Mouse (Mus musculus): ENCODE results near the gene Clspn. TPM values are rescaled to one million over a fixed set of nuclear protein-coding genes. Genes with fewer than 3 reads are reported as not detected.

Clspn gene
- total and polyA plus RNA-seq, 2 experiments, result 0.15 to 0.28 TPM

DNA sequence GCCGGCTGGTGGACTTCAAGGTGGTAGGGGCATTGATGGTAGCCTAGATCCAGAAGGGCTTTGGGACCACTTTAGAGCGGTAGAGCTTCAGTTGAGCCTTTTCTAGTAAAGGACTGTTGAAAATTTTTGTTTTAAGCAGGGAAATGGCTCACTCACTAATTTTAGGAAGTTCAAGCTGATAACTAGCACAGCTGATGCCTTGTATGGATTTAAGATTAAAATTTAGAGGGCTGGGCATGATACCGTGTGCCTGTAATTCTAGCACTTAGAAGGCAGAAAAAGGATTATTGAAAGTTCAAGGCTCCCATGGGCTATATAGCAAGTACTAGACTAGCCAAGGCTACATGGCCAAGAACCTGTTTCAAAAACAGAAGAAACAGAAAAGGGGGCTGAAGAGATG lies 13.0 kb downstream of the Clspn start:
- no peaks in the 10 kb centered on the region for H3K36me3 ChIP-seq (ENCODE audit: control insufficient read depth, insufficient read depth, low read length)
- H3K27ac ChIP-seq (replicated peaks; ENCODE audit: insufficient read depth, low read depth, low read length), result no peak overlapping the region
- no peak overlapping the region for H3K9ac ChIP-seq (ENCODE audit: low read depth, low read length)
- H3K79me2 ChIP-seq (ENCODE audit: control insufficient read depth, insufficient read depth, low read length), result no peaks in the 10 kb centered on the region
- no peaks in the 10 kb centered on the region for H3K4me1 ChIP-seq (ENCODE audit: control insufficient read depth, insufficient read depth, low read length)
- DNase-seq (ENCODE audit: extremely low read depth, low read depth, low spot score), result no peak
- H3K4me3 ChIP-seq (ENCODE audit: insufficient read depth, low read depth, low read length), result no peak overlapping the region
- 92% methylated on average over 3 of the region's 3 CpGs for WGBS
- H3K27me3 ChIP-seq (ENCODE audit: control insufficient read depth, insufficient read depth, low read length), result no peaks in the 10 kb centered on the region
- TF ChIP-seq CTCF (IDR thresholded peaks at IDR 0.05; ENCODE audit: low read depth, low read length) (no peak), POLR2A (IDR thresholded peaks at IDR 0.05; ENCODE audit: extremely low read depth, insufficient read depth, low read length) (no peak)

DNA sequence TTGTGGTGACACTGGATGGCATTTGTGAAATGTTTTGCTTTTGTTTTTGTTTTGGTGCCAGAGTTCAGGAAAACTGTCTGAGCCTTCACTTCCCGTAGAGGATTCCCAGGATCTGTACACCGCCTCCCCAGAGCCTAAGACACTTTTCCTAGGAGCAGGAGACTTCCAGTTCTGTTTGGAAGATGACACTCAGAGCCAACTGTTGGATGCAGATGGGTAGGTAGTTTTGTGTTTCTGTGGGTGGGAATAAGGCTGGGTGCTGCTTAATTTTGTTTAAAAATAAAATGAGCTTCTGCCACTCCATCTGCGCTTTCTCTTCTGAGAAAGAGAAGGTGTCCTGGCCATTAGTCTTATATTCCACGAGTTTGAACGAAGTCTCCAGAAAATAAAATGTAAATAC lies 19.5 kb downstream of the Clspn start:
- Histone ChIP-seq H3K79me2 (ENCODE audit: control insufficient read depth, insufficient read depth, low read length) (no peaks in the 10 kb centered on the region), H3K27me3 (ENCODE audit: control insufficient read depth, insufficient read depth, low read length) (no peaks in the 10 kb centered on the region), H3K4me1 (ENCODE audit: control insufficient read depth, insufficient read depth, low read length) (no peaks in the 10 kb centered on the region), H3K4me3 (ENCODE audit: insufficient read depth, low read depth, low read length) (no peak overlapping the region), H3K36me3 (ENCODE audit: control insufficient read depth, insufficient read depth, low read length) (no peaks in the 10 kb centered on the region), H3K27ac (replicated peaks; ENCODE audit: insufficient read depth, low read depth, low read length) (no peak overlapping the region), H3K9ac (ENCODE audit: low read depth, low read length) (no peak overlapping the region)
- no peak for DNase-seq (ENCODE audit: extremely low read depth, low read depth, low spot score)
- WGBS, result 94% methylated on average over 5 of the region's 5 CpGs
- TF ChIP-seq POLR2A (IDR thresholded peaks at IDR 0.05; ENCODE audit: extremely low read depth, insufficient read depth, low read length) (no peak), CTCF (IDR thresholded peaks at IDR 0.05; ENCODE audit: low read depth, low read length) (no peak)

DNA sequence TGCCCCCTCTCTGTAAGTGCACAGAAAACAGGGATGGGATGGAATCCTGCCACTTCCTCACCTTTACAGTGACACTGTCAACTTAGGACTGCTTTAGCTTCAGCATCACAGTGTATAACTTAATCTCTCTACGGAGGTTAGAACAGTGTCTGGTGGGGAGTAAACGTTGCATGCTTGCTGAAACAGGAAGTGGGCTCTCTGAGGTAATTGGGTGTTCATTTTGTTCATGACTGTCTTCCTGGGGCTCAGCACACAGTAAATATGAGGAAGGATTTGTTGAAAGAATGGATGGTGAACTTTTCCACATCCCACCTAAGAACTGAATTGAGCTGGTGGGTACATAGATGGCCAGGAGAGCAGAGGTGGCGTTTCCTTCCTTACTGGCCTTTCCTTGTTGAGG lies 21.2 kb downstream of the Clspn start:
- no peak for DNase-seq (ENCODE audit: extremely low read depth, low read depth, low spot score)
- H3K36me3 ChIP-seq (ENCODE audit: control insufficient read depth, insufficient read depth, low read length), result no peaks in the 10 kb centered on the region
- H3K27ac ChIP-seq (replicated peaks; ENCODE audit: insufficient read depth, low read depth, low read length), result no peak overlapping the region
- TF ChIP-seq CTCF (IDR thresholded peaks at IDR 0.05; ENCODE audit: low read depth, low read length), result no peak
- TF ChIP-seq POLR2A (IDR thresholded peaks at IDR 0.05; ENCODE audit: extremely low read depth, insufficient read depth, low read length), result no peak
- H3K27me3 ChIP-seq (ENCODE audit: control insufficient read depth, insufficient read depth, low read length), result no peaks in the 10 kb centered on the region
- no peaks in the 10 kb centered on the region for H3K79me2 ChIP-seq (ENCODE audit: control insufficient read depth, insufficient read depth, low read length)
- H3K4me1 ChIP-seq (ENCODE audit: control insufficient read depth, insufficient read depth, low read length), result no peaks in the 10 kb centered on the region
- WGBS, result 82% methylated on average over 3 of the region's 3 CpGs
- H3K9ac ChIP-seq (ENCODE audit: low read depth, low read length), result no peak overlapping the region
- no peak overlapping the region for H3K4me3 ChIP-seq (ENCODE audit: insufficient read depth, low read depth, low read length)

- H3K79me2 ChIP-seq (ENCODE audit: control insufficient read depth, insufficient read depth, low read length), result no peaks in the 10 kb centered on the region
- TF ChIP-seq CTCF (IDR thresholded peaks at IDR 0.05; ENCODE audit: low read depth, low read length), result no peak
- no peak for TF ChIP-seq POLR2A (IDR thresholded peaks at IDR 0.05; ENCODE audit: extremely low read depth, insufficient read depth, low read length)
- WGBS, result 85% methylated on average over 2 of the region's 2 CpGs
- no peaks in the 10 kb centered on the region for H3K27me3 ChIP-seq (ENCODE audit: control insufficient read depth, insufficient read depth, low read length)
- H3K27ac ChIP-seq (replicated peaks; ENCODE audit: insufficient read depth, low read depth, low read length), result no peak overlapping the region
- no peak overlapping the region for H3K9ac ChIP-seq (ENCODE audit: low read depth, low read length)
- H3K36me3 ChIP-seq (ENCODE audit: control insufficient read depth, insufficient read depth, low read length), result no peaks in the 10 kb centered on the region
- no peak for DNase-seq (ENCODE audit: extremely low read depth, low read depth, low spot score)
- no peaks in the 10 kb centered on the region for H3K4me1 ChIP-seq (ENCODE audit: control insufficient read depth, insufficient read depth, low read length)
- no peak overlapping the region for H3K4me3 ChIP-seq (ENCODE audit: insufficient read depth, low read depth, low read length)
Observed at GRCm38 (mm10) chr4:126579077-126579476, 22.3 kb downstream of the Clspn start.

DNA sequence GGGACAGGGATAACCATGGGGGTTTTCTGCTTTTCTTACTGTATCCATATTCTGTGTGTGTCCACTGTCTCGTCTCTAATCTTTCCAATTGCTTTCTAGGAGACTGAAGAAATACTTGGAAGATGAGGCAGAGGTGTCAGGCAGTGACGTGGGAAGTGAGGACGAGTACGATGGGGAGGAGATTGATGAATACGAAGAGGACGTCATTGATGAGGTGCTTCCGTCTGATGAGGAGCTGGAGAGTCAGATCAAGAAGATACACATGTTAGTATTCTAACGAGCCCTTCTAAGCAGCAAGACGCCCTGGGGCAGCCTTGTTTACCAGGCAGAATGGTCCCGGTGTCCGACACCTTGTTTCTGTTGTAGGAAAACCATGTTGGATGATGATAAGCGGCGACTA lies 29.0 kb downstream of the Clspn start:
- no peak overlapping the region for H3K27ac ChIP-seq (replicated peaks; ENCODE audit: insufficient read depth, low read depth, low read length)
- H3K79me2 ChIP-seq (ENCODE audit: control insufficient read depth, insufficient read depth, low read length), result no peaks in the 10 kb centered on the region
- no peaks in the 10 kb centered on the region for H3K27me3 ChIP-seq (ENCODE audit: control insufficient read depth, insufficient read depth, low read length)
- TF ChIP-seq CTCF (IDR thresholded peaks at IDR 0.05; ENCODE audit: low read depth, low read length), result no peak
- no peak for TF ChIP-seq POLR2A (IDR thresholded peaks at IDR 0.05; ENCODE audit: extremely low read depth, insufficient read depth, low read length)
- no peaks in the 10 kb centered on the region for H3K4me1 ChIP-seq (ENCODE audit: control insufficient read depth, insufficient read depth, low read length)
- no peaks in the 10 kb centered on the region for H3K36me3 ChIP-seq (ENCODE audit: control insufficient read depth, insufficient read depth, low read length)
- H3K4me3 ChIP-seq (ENCODE audit: insufficient read depth, low read depth, low read length), result no peak overlapping the region
- WGBS, result 97% methylated on average over 13 of the region's 13 CpGs
- no peak for DNase-seq (ENCODE audit: extremely low read depth, low read depth, low spot score)
- no peak overlapping the region for H3K9ac ChIP-seq (ENCODE audit: low read depth, low read length)

- no peaks in the 10 kb centered on the region for H3K36me3 ChIP-seq (ENCODE audit: control insufficient read depth, insufficient read depth, low read length)
Observed at GRCm38 (mm10) chr4:126592039-126592438, 35.3 kb downstream of the Clspn start.

More at GRCm38 (mm10) chr4:126592039-126592438, 35.3 kb downstream of the Clspn start:
- WGBS, result 85% methylated on average over 6 of the region's 6 CpGs
- Histone ChIP-seq H3K4me1 (ENCODE audit: control insufficient read depth, insufficient read depth, low read length) (no peaks in the 10 kb centered on the region), H3K27ac (replicated peaks; ENCODE audit: insufficient read depth, low read depth, low read length) (no peak overlapping the region), H3K79me2 (ENCODE audit: control insufficient read depth, insufficient read depth, low read length) (no peaks in the 10 kb centered on the region), H3K27me3 (ENCODE audit: control insufficient read depth, insufficient read depth, low read length) (no peaks in the 10 kb centered on the region), H3K4me3 (ENCODE audit: insufficient read depth, low read depth, low read length) (no peak overlapping the region), H3K9ac (ENCODE audit: low read depth, low read length) (no peak overlapping the region)
- no peak for DNase-seq (ENCODE audit: extremely low read depth, low read depth, low spot score)
- TF ChIP-seq CTCF (IDR thresholded peaks at IDR 0.05; ENCODE audit: low read depth, low read length) (no peak), POLR2A (IDR thresholded peaks at IDR 0.05; ENCODE audit: extremely low read depth, insufficient read depth, low read length) (no peak)

All from liver, adult 2 months (tissue).